Mouse (Mus musculus) retina, postnatal 7 days (tissue): ENCODE results near the gene Bbox1.

ENCODE experiments used
- DNase-seq: peaks from one replicate; pipeline ENCODE4 v3.0.0-alpha.2; 2012; ENCODE audit warnings: low read depth, low spot score

The Bbox1 gene

DNA sequence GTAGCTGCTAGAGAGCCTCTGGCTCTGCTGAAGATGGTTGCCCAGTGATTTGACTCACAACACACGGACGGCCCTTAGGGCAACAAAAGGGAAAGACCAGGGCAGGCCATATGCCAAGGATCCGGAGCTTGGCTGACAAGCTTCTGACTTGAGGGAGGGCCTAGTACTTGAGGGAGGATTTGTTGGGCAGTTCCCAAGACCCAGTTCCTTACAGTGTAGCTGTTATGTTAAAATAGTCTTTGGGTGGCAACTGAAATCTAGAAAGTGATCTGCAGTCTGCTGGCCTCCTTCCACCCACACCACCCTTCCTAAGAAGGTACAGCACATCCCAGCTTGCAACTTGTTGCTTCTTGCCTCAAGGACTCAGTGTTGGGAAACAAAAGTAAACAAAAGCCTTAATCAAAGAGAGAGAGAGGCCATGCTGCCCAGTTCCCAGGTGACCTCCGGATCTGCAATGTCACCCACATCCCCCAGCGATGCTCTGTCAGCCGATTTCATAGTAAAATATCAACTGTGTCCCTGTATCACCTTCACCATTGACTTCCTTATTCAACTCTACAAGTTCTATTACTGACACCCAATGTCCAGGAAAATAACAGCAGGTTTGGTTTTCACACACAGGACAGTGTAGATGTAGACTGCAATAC is at the start of gene Bbox1:
Gene Bbox1, minus strand, starts transcription at position 52 of the 647 bp plus-strand sequence.
- no peak for DNase-seq

- DNase-seq = no peak
These were observed 49.5 kb upstream of the Bbox1 start for GRCm38 (mm10) chr2:110363855-110364254.

GRCm38 (mm10) chr2:110362432-110363283 is 48.3 kb upstream of the Bbox1 start, which contains the start of gene Fibin:
Gene Fibin, minus strand, starts transcription at chr2:110363183.
- DNase-seq = no peak

DNA sequence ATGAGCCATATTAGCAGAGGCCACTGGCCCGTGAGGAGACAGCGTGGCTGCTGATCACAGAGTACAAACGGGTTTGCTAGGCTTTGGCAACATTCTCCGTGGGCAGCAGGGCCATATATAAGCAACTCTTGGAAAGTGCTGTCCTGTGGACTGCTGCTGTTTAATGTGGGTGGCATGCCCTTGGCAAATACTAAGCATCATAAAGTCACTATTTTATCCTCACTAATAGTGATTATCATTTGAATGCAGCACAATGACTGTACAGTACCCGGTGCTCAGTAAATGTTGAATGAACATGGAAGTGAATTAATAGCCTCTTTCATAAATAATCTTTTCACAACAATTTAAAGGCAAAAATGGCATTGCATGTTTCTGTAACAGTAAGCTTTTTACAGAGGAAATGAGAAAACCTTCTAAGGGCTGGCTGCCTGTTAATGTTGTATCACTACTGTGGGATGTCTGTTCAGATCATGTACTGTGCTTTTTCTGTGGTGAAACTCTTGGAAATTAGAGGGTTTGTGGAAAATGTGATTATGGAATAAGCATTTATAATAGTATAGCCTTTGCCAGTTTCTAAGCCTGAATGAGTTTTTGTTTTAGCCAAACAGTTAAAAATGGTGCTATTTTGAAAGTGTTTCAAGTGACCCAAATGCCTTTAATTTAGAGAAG is 39.1 kb upstream of the Bbox1 start:
- DNase-seq = no peak

- DNase-seq = no peak
These were observed 37.5 kb upstream of the Bbox1 start for GRCm38 (mm10) chr2:110351843-110352251.

- DNase-seq = no peak
These were observed 37.0 kb upstream of the Bbox1 start for GRCm38 (mm10) chr2:110351406-110351805.

DNA sequence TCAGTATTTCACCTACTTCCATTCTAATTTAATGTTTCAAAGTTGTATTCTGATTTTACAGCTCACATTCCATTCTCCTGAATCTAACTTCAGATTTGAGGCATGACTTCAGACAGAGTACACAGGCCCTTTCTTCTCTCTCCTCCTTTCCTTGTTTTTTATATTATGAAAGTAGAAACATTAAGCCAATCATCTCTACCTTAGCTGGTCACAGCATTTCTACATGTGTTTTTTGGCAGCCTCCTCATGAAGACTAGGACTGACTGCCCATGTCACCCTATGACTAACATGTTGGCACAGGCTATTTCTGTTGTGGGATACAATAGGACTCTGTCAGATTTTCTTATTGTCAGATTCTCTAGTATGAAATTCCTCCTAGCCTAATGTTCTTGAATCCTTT is 14.6 kb upstream of the Bbox1 start:
- DNase-seq = no peak

GRCm38 (mm10) chr2:110319949-110320348 is 5.6 kb upstream of the Bbox1 start:
- no peak for DNase-seq

GRCm38 (mm10) chr2:110319266-110319665 is 4.9 kb upstream of the Bbox1 start:
- DNase-seq = no peak

DNA sequence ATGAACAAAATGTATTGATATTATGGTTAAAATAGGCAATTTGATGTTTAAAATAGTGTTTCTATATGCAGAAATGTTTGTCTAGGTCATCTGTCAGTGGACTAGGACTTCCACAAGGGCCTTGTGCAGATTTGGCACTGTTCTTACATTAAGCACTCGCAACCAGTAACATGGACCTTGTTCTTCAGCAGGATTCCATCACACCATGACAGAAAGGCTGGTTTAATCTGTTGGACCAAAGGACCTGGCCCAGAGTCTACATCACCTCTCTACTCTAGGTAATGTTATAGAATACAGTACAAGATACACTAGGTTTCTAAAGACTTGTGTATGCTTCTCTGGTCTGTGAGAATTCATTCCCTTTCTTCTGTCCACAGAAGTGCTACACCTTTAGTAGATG is 4.4 kb upstream of the Bbox1 start:
- DNase-seq = no peak

DNA sequence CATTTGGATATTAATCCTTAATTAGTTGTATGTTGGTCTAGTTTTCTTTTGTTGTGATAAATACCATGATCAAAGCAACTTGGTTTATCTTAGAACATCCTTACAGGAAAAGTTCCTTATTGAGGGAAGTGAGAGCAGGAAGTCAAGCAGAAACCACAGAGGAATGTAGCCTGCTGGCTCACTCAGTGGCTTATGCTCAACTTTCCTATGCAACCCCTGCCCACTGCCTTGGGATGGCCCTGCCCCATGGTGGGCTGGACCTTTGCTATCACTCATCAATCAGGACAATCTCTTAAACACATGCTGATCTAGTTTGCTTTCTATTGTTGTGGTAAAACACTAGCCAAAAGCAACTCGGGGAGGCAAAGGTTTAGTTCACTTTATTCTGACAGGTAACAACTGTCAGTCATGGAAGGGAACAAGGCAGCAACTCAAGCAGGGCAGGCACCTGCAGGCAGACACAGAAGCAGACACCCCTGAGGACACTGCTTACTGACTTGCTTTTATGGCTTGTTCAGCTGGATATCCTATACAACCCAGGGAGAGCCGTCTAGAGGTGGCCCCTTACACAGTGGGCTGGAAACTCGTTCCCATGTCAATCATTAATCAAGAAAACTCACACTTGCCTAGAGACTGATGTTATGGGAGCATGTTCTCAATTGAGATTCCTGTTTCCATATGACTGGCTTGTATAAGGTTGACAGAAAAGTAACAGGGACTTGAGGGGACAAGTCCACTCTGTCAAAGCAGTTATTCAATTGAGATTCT is 1.9 kb upstream of the Bbox1 start:
- no peak for DNase-seq

- DNase-seq = no peak
These were observed 286 bp downstream of the Bbox1 start for GRCm38 (mm10) chr2:110314074-110314473.

- no peak for DNase-seq
These were observed 995 bp downstream of the Bbox1 start for GRCm38 (mm10) chr2:110313305-110313824.

GRCm38 (mm10) chr2:110305358-110306283 is 8.7 kb downstream of the Bbox1 start:
- no peak for DNase-seq

DNA sequence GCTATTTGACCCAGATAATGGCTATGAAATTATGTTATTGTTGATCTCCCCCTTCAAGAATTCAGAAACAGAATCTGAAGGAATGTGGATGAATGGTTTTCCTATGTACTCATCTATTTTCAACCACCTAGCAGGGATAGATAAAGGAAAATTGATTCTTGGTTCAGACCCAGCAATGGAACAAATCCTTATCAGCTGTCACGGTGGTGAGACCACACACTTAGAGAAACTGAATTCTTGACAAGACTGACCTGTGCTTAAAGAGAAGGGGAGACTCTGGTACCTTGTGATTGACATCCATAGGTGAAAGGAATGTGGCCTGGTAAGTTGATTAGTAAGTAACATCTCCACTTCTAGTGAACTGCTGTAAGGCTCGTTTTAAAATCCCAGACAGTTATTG is 12.1 kb downstream of the Bbox1 start:
- DNase-seq = no peak

GRCm38 (mm10) chr2:110301314-110301713 is 13.0 kb downstream of the Bbox1 start:
- no peak for DNase-seq

DNA sequence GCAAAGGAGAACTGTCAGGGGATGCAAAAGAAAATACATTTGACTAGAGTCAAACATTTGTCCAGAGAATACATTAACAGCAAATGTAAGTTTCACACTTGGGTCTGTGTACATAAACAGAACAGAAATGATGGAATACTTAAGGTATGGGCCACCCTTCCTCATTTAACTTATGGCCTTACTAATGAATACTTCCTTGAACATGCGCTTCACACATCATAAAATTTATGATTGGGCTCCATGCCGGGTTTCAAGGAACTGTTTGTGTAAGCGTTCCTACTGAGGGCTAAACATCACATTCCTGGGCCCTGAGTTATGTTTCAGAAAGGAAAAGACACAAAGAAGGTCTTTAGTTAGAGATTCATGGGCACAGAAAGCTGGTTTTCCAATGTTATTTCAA is 19.4 kb downstream of the Bbox1 start:
- no peak for DNase-seq

DNA sequence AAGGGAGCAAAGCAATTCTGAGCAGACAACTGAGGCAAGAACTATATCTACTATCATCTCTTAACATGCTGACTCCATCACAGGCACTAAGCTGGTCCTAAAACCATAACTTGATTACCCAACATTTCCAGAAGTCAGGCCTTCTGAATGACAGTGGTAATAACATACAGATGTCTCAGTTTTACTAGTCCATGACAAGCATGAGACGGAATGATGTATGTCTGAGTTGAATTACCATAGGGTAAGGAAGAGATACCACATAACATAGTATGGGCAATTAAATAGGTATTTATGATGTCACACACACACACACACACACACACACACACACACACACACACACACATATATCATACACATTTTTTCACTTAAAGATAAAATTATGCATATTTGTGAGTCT is 26.4 kb downstream of the Bbox1 start:
- no peak for DNase-seq

DNA sequence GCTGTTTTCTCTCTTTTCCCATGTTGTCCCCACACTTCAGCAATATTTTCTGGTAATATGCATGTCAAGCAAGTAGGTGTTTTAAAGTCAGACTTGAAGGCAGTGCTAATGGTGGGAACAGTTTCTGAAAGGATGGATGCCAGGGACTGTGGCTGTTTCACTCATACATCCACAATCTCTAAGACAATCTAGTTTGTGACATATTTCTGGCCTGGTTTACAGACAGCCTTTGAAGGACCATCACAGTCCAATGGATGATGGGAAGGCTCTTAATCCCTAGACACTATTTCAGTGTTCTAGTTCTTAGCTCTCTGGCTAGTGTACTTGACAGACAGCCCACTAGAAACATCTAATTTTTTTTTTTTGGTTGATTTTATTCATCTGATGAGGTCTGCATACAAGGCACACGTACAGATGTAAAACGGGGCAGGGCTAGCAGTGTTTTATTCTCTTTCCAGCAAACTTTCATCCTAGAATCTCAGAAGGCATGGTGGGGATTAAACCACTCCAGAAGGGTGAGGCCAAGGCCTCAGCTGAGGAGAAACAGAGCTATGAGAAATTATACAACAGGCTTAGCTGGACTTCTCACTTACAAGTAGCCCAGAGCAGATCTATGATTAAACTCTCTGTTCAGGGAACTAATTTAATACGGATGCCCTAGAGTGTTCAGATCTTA is 28.4 kb downstream of the Bbox1 start:
- no peak for DNase-seq

DNA sequence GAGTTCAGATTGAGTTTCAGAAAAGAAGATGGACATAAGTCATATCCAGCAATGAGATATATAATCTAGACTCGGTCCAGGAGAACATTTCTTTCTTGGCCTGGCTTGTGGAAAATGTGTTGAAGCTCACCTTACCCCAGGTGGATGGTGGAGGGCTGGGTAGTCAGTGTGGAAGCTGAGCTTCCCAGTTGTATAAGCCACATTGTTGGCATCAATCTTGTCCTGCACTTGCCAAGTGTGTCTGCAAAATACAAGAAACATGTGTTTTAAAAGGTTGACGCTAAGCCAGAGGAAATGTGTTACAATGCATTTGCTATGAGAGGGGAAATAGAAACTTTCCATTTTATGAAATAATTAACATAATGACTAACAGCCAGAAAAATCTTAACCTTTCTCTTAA is 38.9 kb downstream of the Bbox1 start:
- no peak for DNase-seq
